ENCODE assay signal across 8 mouse cellular contexts in the genomic region with DNA sequence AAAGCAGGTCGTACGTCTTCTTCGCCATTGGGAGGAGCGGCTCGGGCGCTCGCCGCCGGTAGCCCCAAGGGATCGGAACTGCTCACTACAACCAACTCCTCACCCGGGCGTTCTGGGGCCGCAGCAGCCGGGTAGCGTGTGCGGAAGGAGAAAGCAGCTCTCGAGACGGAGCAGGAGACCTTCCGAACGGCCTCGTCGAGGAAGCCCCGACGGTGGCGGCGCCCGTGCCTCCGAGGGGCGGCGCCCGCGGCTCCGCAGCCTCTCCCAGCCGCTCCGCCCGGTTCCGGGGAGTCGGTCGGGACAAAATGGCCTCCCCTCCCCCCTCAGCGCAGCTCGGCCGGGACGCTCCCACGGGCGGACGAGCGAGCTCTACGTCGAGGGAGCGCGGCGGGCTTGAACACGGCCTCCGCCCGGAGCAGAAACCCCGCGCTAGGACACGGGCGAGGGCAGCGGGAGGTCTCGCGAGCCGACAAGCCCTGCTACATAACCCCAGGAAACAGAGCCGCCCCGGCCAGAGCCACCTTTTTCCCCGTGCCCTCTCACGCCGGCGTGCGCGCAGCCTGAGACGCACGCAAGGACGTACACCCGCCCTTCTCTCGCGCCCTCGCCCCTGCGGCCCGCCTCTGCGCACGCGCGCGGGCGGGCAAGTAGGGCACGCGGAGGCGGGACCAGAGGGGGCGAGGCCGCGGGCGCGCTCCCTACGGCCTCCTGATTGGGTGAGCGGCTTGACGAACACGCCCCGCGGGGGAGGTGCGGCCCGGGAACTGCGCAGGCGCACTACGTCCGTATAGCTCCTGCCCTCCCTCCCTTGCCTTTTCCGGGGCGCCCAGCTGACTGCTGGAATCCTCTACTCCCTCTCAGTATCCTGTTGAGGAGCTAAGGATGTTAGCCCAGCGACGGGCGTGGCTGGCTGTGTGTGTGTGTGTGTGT. TPM values are rescaled to one million over a fixed set of nuclear protein-coding genes. Genes with fewer than 3 reads are reported as not detected.
DNase-seq lines count a peak whose midpoint lies in the region; ATAC-seq and TF ChIP-seq lines count a peak whose summit lies in the region.

A gene (minus strand): TSS at position 579 of the 930 bp plus-strand sequence.

- peak; percentile 97 for TF ChIP-seq POLR2A in bone marrow, adult 2 months (IDR thresholded peaks at IDR 0.05; ENCODE audit: borderline replicate concordance, control insufficient read depth, low read depth, low read length)
- peak; percentile 76 for TF ChIP-seq POLR2A in limb, embryonic 14.5 days (IDR thresholded peaks at IDR 0.05; ENCODE audit: borderline replicate concordance, extremely low read depth, insufficient read depth, insufficient read length)

- no peaks in the 10 kb centered on the region for H3K27me3 ChIP-seq in embryonic facial prominence, embryonic 15.5 days
- no peaks in the 10 kb centered on the region for H3K27me3 ChIP-seq in limb, embryonic 14.5 days (ENCODE audit: control insufficient read depth, insufficient read depth, low read length)
- no peaks in the 10 kb centered on the region for H3K27me3 ChIP-seq in midbrain, postnatal 0 days (ENCODE audit: insufficient read depth, low read length)

- no peaks in the 10 kb centered on the region for H3K9me3 ChIP-seq in embryonic facial prominence, embryonic 15.5 days (replicated peaks)
- H3K9me3 ChIP-seq in limb, embryonic 14.5 days (ENCODE audit: control insufficient read depth, low read length): no peaks in the 10 kb centered on the region
- no peaks in the 10 kb centered on the region for H3K9me3 ChIP-seq in midbrain, postnatal 0 days (ENCODE audit: low read length)

- peak; percentile 100 for ATAC-seq in embryonic facial prominence, embryonic 15.5 days (ENCODE audit: insufficient number of reproducible peaks, low FRiP score, low TSS enrichment, low read depth)
- ATAC-seq in limb, embryonic 14.5 days (ENCODE audit: low FRiP score, low read depth): peak; percentile 99
- peak; percentile 98 for ATAC-seq in midbrain, postnatal 0 days (ENCODE audit: low FRiP score)

- WGBS in bone marrow, adult 2 months: under 1% methylated on average over 110 of the region's 111 CpGs
- under 1% methylated on average over 108 of the region's 111 CpGs for WGBS in embryonic facial prominence, embryonic 15.5 days
- under 1% methylated on average over 68 of the region's 111 CpGs for WGBS in limb, embryonic 14.5 days
- under 1% methylated on average over 72 of the region's 111 CpGs for WGBS in midbrain, postnatal 0 days

- H3K36me3 ChIP-seq in embryonic facial prominence, embryonic 15.5 days: no peaks in the 10 kb centered on the region
- no peaks in the 10 kb centered on the region; the same call in 1 of the 2 replicates for H3K36me3 ChIP-seq in limb, embryonic 14.5 days (ENCODE audit: control insufficient read depth, insufficient read depth, low read length)
- no peaks in the 10 kb centered on the region for H3K36me3 ChIP-seq in midbrain, postnatal 0 days (ENCODE audit: insufficient read depth, low read length)

- H3K9ac ChIP-seq in embryonic facial prominence, embryonic 15.5 days: peak within 1 kb of the TSS; percentile 84
- peak within 1 kb of the TSS; percentile 89 for H3K9ac ChIP-seq in limb, embryonic 14.5 days (ENCODE audit: low read depth, low read length, severe bottlenecking)
- peak within 1 kb of the TSS; percentile 84 for H3K9ac ChIP-seq in midbrain, postnatal 0 days (replicated peaks; ENCODE audit: low read length, poor library complexity, severe bottlenecking)

- no peak for TF ChIP-seq CTCF in bone marrow, adult 2 months (IDR thresholded peaks at IDR 0.05; ENCODE audit: control insufficient read depth, insufficient read depth, low read length)
- TF ChIP-seq CTCF in midbrain, postnatal 0 days (IDR thresholded peaks at IDR 0.05): no peak

- H3K4me3 ChIP-seq in bone marrow, adult 2 months (replicated peaks; ENCODE audit: control insufficient read depth, low read depth, low read length): peak within 1 kb of the TSS; percentile 91
- H3K4me3 ChIP-seq in embryonic facial prominence, embryonic 15.5 days (replicated peaks): peak within 1 kb of the TSS; percentile 95
- H3K4me3 ChIP-seq in limb, embryonic 14.5 days (replicated peaks; ENCODE audit: low read length): peak within 1 kb of the TSS; percentile 97
- peak within 1 kb of the TSS; percentile 97 for H3K4me3 ChIP-seq in midbrain, postnatal 0 days (ENCODE audit: low read depth, low read length)

- peak within 1 kb of the TSS; percentile 76 for H3K4me2 ChIP-seq in embryonic facial prominence, embryonic 15.5 days (replicated peaks)
- H3K4me2 ChIP-seq in limb, embryonic 14.5 days (replicated peaks; ENCODE audit: low read depth, low read length, severe bottlenecking): peak within 1 kb of the TSS; percentile 74
- H3K4me2 ChIP-seq in midbrain, postnatal 0 days (ENCODE audit: low read depth, low read length, poor library complexity, severe bottlenecking): peak within 1 kb of the TSS; percentile 86

- peak within 1 kb of the TSS; percentile 100 for H3K27ac ChIP-seq in bone marrow, adult 2 months (ENCODE audit: control insufficient read depth, insufficient read depth, low read depth, low read length, poor library complexity)
- peak within 1 kb of the TSS; percentile 97 for H3K27ac ChIP-seq in embryonic facial prominence, embryonic 15.5 days (replicated peaks)
- H3K27ac ChIP-seq in limb, embryonic 14.5 days (replicated peaks; ENCODE audit: low read depth, low read length): peak within 1 kb of the TSS; percentile 93
- peak within 1 kb of the TSS; percentile 94 for H3K27ac ChIP-seq in midbrain, postnatal 0 days (ENCODE audit: low read depth, low read length)

- no peaks in the 10 kb centered on the region; the same call in 1 of the 2 replicates for H3K4me1 ChIP-seq in bone marrow, adult 2 months (ENCODE audit: control insufficient read depth, insufficient read depth, low read length)
- peaks cover 12% of the 10 kb centered on the region for H3K4me1 ChIP-seq in embryonic facial prominence, embryonic 15.5 days
- peaks cover 13% of the 10 kb centered on the region for H3K4me1 ChIP-seq in limb, embryonic 14.5 days (ENCODE audit: control insufficient read depth, insufficient read depth, low read length)
- peaks cover 3% of the 10 kb centered on the region; the same call in 1 of the 2 replicates for H3K4me1 ChIP-seq in midbrain, postnatal 0 days (ENCODE audit: insufficient read depth, low read length)

- DNase-seq in 416B (ENCODE audit: low read depth): peak; percentile 96
- DNase-seq in heart, adult 8-10 months (ENCODE audit: low spot score): peak; percentile 98
- peak; percentile 99 for DNase-seq in kidney, adult 9 months
- peak; percentile 98 for DNase-seq in limb, embryonic 14.5 days (ENCODE audit: low spot score)
- DNase-seq in midbrain, postnatal 0 days (ENCODE audit: low spot score): peak; percentile 99
- peak; percentile 98 to 99 for DNase-seq in spleen, postnatal 14 days (ENCODE audit: low spot score in 2 of 2)

RNA-seq across cellular contexts. Expression of the gene that starts here (rescaled TPM):
- 23.6 and 24.0 TPM in 2 replicates for polyA plus RNA-seq in bone marrow, adult 2 months (2011; ENCODE audit: insufficient read depth, insufficient read length, low replicate concordance, missing spikeins)
- polyA plus RNA-seq in embryonic facial prominence, embryonic 15.5 days (2015; fragmentation: Nextera tagmentation; extraction: Ambion mirVana): 90.2 and 96.1 TPM in 2 replicates
- 100 to 1,000 TPM; 114 to 129 (median 122) TPM for total RNA-seq in heart, adult 8-10 months (2022)
- 74.8 and 79.4 TPM in 2 replicates for polyA plus RNA-seq in limb, embryonic 14.5 days (2012; rRNA removed)
- polyA plus RNA-seq in limb, embryonic 14.5 days (2014; fragmentation: Nextera tagmentation; extraction: Ambion mirVana): 94.7 and 105 TPM in 2 replicates
- total RNA-seq in midbrain, postnatal 0 days (2014; rRNA removed): 243 and 253 TPM in 2 replicates
- 142 and 151 TPM in 2 replicates for polyA plus RNA-seq in midbrain, postnatal 0 days (2015; fragmentation: Nextera tagmentation; extraction: Ambion mirVana)

Comparison
In these comparisons a context has a peak if more than half of its experiments do, and no peak if none do; other contexts are left out.
1. Peak in every context shown above with its lines: DNase-seq, ATAC-seq, H3K4me3 ChIP-seq and H3K27ac ChIP-seq.